Mouse (Mus musculus) fat pad, adult 2 months (tissue): Measurements from ENCODE around the gene Kif28.
"Not testable (repeated sequence)": the region's sequence is repeated elsewhere in the genome, so short reads cannot be mapped to it uniquely, and the experiment has no call there.

Source experiments
- DNase-seq: peaks from one replicate; pipeline ENCODE4 v3.0.0-alpha.2; 2011; ENCODE audit warnings: low read depth, low spot score; ENCODE audit errors: extremely low read depth

Kif28 gene

GRCm38 (mm10) chr1:179745171-179745570, at the start of gene Kif28:
Gene Kif28, minus strand, starts transcription at chr1:179745271.
- DNase-seq, result no peak

DNA sequence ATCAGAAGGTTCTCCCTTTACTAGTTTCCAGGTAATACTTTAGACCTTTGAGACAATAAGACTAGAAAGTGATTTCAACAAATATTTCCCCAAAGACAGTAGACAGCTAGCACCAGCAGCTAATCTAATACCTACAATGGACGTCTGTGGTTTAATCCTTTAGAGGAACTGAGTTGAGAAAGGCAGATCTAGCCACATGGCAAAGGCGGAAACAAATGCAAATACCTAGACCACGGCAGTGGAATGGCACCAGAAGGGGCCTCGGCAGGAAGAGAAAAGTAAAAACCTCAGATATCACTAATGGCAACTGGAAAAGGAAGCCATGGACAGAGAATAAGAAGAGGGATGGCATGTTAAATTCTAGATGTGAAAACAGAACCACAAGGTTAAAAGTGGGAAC, 42.2 kb upstream of the Kif28 start:
- no peak for DNase-seq

DNA sequence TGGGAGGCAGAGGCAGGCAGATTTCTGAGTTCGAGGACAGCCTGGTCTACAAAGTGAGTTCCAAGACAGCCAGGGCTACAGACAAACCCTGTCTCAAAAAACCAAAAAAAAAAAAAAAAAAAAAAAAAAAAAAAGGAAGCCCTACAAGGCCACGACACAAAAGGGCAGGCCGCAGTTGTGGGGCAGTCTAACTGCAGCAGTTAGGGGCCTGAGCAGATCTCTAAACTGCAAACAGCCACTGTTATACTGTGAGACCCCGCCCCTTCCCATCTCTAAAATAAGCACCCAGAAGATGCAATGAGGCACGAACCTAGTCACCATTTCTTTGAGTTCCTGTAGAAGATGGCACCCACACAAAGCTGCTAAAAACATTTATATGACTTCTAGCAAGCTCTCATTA, 40.4 kb upstream of the Kif28 start:
- DNase-seq, result no peak

DNA sequence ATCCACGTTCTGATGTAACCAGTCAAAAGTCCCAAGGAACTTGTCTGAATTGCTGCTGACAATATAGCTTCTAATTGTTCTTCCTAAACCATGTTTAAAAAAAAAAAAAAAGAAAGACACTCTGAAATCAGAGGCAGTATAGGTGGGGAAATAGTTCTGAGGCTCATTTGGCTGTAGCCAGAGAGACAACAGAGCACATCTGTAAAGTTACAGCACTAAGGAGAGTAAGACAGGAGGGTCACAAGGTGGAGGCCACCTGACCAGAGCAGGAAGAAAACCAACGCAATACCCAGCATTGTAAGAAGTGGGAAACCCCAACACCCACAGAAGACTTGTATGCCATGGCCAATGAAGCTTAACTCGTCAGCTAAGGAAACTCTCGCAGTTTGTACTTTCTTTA, 39.0 kb upstream of the Kif28 start:
- DNase-seq, result no peak

- no peak for DNase-seq
Measured at GRCm38 (mm10) chr1:179776831-179777230, 31.8 kb upstream of the Kif28 start.

DNA sequence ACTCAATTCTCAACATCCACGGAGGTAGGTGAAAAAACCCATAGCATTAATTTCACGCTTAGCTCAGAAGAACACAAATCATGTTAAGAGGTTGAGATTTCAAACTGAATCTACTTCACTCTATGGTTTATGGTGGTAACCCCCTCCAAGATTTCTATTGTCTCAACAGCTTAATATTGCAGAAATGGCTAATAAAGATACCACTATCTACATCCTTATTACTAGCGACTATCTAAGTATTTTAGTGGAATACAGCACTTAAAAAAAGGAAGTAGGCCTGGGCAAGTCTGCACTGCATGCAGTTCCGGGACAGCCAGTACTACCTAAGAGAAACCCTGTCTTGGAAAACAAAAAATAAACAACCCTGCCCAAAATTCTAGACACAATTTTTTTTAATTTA, 15.5 kb upstream of the Kif28 start:
- DNase-seq, result no peak

GRCm38 (mm10) chr1:179760086-179760485, 15.0 kb upstream of the Kif28 start:
- no peak for DNase-seq

DNA sequence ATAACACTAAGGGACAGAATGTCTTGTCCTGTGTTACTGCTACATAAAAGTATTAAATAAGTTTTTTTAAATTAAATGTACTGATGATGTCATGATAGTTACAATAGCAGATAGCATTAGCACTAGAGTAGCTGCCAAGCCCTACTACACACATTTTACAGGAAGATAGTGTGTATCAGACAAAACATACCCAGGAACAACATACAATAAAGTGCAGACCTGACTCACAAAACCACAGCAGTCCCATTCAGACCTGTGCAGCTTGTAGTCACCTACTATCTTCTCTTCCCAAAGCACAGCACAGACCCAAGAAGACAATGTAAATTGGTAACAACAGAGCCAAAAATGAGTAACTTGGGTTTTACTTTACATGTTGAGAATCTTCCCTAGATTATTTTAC, 11.4 kb upstream of the Kif28 start:
- DNase-seq, result no peak

- no peak for DNase-seq
Measured at GRCm38 (mm10) chr1:179753006-179753405, 7.9 kb upstream of the Kif28 start.

DNA sequence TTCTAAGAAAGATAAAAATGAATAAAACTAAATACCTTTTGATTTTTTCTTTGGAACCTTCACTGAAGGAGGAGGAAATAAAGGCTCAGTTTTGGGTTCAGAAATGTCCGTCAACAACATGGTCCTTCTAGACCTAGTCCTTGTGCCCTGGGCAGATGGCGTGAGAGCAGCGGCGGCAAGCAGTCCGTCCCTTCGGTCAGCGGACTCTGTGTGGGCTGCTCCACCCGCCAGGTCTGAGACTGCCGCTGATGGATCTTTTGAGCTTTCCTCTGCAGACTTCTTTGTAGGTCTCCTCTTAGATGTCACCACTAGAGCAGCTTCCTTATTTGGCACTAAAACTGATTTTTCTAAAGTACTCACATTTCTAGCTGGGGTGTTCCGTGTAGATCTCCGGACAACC, 7.2 kb upstream of the Kif28 start:
- no peak for DNase-seq

- no peak for DNase-seq
Measured at GRCm38 (mm10) chr1:179743593-179744193, 1.4 kb downstream of the Kif28 start.

GRCm38 (mm10) chr1:179736483-179736882, 8.6 kb downstream of the Kif28 start:
- DNase-seq, result no peak

DNA sequence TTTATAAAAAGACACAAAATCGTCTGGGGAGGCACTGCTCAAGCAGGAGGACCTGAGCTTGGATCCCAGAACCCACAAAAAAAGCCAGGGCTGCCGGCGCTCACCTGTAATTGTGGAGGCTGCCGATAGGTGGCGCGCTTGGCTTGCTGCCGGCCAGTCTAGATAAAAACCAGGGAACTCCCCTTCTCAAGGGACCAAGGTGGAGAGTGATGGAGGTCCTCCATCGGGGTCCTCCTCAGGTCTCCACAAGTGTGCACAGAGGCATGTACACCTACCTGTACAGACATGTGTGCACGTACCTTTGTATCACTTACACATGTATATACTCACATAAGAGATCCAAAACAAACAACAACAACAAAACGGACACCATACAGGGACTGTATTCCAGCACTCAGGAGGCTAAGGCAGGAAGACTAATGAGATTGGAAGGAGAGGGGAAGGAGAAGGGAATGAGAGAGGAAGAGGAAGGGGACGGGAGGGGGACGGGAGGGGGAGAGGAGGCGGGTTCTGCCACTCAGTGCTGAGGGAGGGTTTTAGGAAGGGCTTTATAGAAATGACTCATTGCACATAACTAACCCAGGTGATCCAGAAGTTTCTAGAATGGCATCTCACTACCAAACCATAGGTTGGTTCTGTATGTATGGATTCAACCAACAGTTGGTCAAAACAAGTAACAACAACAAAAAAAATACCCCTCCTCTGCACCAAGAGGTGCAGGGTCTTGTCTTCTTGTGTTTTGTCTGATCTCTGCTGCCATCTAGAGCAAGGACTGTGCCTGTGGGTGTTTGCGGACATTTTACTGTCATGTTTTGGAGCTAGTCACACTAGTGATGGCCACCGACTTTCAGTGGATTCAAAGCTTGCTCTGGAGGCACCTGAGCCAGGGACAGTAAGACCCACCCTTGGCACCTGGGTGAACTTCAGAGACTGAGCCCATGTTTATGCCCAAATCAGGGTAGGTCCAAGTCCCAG, 10.3 kb downstream of the Kif28 start:
- no peak for DNase-seq

DNA sequence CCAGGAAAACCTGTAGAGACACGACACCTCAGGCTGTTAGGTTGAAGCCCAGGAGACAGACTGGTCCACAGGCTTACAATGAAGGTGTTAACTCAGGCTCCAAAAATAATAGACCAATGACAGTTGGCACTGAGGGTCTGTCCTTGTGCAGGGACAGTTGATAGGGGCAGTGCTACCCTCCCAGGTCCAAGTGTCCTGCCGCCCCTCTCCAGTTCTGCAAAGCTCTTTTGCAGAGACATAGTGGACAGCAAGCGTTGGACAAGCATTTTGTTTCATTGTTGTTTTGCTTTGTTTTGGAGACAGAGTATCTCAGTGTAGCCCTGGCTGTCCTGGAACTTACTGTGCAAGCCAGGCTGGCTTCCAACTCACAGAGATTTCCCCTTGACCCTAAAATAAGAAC, 13.7 kb downstream of the Kif28 start:
- DNase-seq, result no peak

DNA sequence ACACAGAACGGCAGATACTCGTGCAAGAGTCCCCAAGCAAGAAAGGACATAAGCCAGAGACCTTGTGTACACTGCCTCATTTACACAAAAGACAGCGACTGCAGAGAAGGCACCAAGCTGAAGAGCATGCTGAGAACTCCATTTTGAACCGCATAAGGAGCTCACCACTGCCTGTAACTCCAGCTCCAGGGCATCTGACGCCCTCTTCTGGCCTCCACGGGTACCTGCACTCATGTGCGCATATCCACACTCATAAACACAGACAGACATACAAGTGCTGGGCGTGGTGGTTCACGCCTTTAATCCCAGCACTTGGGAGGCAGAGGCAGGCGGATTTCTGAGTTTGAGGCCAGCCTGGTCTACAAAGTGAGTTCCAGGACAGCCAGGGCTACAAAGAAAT, 16.4 kb downstream of the Kif28 start:
- DNase-seq, result no peak

- DNase-seq, result peak; percentile 94
Measured at GRCm38 (mm10) chr1:179722811-179723469, 22.1 kb downstream of the Kif28 start.

DNA sequence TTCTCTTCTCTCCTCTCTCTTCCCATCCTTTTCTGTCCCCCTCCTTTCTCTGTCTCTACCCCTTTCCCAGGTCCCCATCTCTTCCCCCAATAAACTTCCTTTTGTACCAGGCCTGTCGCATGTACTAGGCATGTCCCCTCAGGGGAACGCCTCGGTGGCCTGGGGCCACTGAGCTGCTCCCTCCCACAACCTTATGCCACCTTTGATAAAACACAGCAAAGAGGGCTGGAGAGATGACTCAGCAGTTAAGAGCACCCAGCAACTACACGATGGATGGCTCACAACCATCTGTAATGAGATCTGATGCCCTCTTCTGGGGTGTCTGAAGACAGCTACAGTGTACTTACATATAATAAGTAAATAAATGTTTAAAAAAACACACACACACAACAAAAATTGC, 29.3 kb downstream of the Kif28 start:
- no peak for DNase-seq

DNA sequence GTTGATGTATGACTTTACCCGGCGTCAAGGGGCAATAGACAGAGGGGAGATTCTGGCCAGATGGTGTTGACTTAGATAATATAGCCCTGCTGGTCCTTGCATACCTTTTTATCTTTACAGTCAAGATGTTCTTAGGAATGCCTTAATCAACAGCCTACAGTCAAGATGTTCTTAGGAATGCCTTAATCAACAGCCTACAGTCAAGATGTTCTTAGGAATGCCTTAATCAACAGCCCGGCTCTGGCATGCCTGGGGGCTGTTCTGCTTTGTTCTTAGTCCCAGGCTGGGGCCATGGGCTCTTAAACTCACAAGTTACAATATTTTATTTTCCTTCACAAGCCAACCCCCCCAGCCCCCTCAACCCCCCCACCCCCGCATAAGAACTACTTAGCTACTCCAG, 29.8 kb downstream of the Kif28 start:
- not testable (repeated sequence) for DNase-seq

GRCm38 (mm10) chr1:179713367-179713766, 31.7 kb downstream of the Kif28 start:
- no peak for DNase-seq

DNA sequence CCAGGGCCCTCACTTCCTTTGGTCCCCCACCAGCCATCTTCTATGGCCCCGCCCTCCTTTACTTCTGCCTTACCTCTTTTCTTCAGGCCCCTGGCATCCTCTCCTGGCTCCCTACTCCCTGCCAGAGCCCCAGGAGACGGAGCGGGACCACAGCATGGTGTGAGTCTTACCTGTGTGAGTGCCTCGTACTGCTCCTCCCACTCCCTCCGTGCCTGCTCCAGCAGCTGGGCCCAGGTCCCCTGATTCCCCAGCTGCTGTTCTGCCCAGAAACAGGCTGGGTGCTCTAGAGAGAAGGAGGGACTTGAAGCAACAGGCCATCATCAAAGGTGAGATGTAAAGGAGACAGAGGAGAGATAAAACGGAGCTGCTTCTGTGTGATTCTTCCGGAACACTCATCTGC, 32.4 kb downstream of the Kif28 start:
- no peak for DNase-seq

GRCm38 (mm10) chr1:179710739-179711138, 34.3 kb downstream of the Kif28 start:
- DNase-seq, result no peak

DNA sequence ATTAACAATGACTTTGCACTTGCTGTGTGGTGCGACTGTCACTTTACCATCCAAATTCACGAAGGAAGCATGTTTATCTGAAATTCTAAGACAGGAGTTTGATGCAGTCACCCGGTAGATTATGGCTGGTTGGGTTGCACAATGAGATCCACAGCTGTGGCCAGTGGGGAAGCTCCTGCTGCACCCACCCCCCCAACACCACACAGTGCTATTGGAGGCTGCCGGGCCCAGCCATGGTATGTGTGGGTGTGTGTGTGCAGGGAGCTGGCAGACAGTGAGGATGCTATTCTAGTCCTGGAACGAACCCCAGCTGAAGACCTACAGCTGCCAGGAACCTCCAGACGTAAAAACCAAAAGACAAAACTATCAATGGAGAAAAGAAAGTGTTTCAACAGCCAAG, 35.7 kb downstream of the Kif28 start:
- DNase-seq, result no peak
